Mouse (Mus musculus) heart, adult 2 months (tissue): ENCODE data around the gene Vdac1. TPM values are rescaled to one million over a fixed set of nuclear protein-coding genes. Genes with fewer than 3 reads are reported as not detected.
A peak's percentile ranks its signal among the peaks of the same experiment; 100 is the strongest.
"Not testable (repeated sequence)": the region's sequence is repeated elsewhere in the genome, so short reads cannot be mapped to it uniquely, and the experiment has no call there.

ENCODE experiments used
- DNase-seq, 2 experiments: peaks; one replicate each; pipeline ENCODE4 v3.0.0; 2021
- H3K27ac ChIP-seq: fragments of 200-600 bp; 2 replicates; pipeline ENCODE4 v1.8.1; 2022
- H3K27me3 ChIP-seq: fragments of 200-500 bp; 2 replicates; pipeline ENCODE4 v1.6.1; 2012; ENCODE audit warnings: mild to moderate bottlenecking, low read length, inconsistent platforms, mixed read lengths; ENCODE audit not compliant: control insufficient read depth, insufficient read depth
- H3K36me3 ChIP-seq: fragments of 200-500 bp; 2 replicates; pipeline ENCODE4 v1.6.1; 2012; ENCODE audit warnings: low read length, inconsistent platforms; ENCODE audit not compliant: control insufficient read depth, insufficient read depth
- H3K4me1 ChIP-seq: fragments of 200-500 bp; 2 replicates; pipeline ENCODE4 v1.6.1; 2011; ENCODE audit warnings: low read length; ENCODE audit not compliant: control insufficient read depth, insufficient read depth
- H3K4me3 ChIP-seq: fragments of 200-600 bp; 2 replicates; pipeline ENCODE4 v1.8.1; 2022
- H3K79me2 ChIP-seq: fragments of 200-500 bp; replicated peaks from 2 replicates; pipeline ENCODE4 v1.6.1; 2012; ENCODE audit warnings: mild to moderate bottlenecking, inconsistent platforms, low read length, moderate library complexity, mixed read lengths; ENCODE audit not compliant: control insufficient read depth, insufficient read depth
- H3K9ac ChIP-seq: fragments of 200-500 bp; 2 replicates; pipeline ENCODE4 v1.6.1; 2012; ENCODE audit warnings: low read depth, mild to moderate bottlenecking, control low read depth, inconsistent platforms, low read length, mixed read lengths
- CTCF ChIP-seq: fragments of 200-600 bp; IDR thresholded peaks from 2 replicates; pipeline ENCODE4 v1.8.1; 2022; ENCODE audit warnings: antibody characterized with exemption, mild to moderate bottlenecking, moderate library complexity
- EP300 ChIP-seq: fragments of 200-500 bp; IDR thresholded peaks from 2 replicates; pipeline ENCODE4 v1.6.1; 2011; ENCODE audit warnings: low read depth, low read length, control low read depth; ENCODE audit not compliant: insufficient read depth
- POLR2A ChIP-seq: fragments of 200-500 bp; IDR thresholded peaks from 2 replicates; pipeline ENCODE4 v1.6.1; 2011; ENCODE audit warnings: mild to moderate bottlenecking, low read depth, low read length, control low read depth; ENCODE audit not compliant: insufficient read depth
- WGBS: fragments of 180-500 bp; shearing (Covaris S2); methylation state at CpG from one replicate; pipeline ENCODE4 v1.1.7; 2018; 5-methylcytosine and 5-hydroxymethylcytosine counted together
- intact Hi-C: fragments of 180-260 bp; cut with DNase I; formaldehyde crosslinking; loops from one replicate; pipeline ENCODE4 v1.15.1; 2025
- polyA plus RNA-seq: library from polyadenylated mRNA; depleted of rRNA; stranded (reverse); fragments of >200 nt; gene quantifications from 2 replicates; pipeline ENCODE4 v1.2.3, GENCODE M21; 2012
- total RNA-seq, 2 experiments: library from RNA; stranded (reverse); gene quantifications; 2 replicates each; pipeline ENCODE4 v1.2.3; 2021

Vdac1 gene
- total and polyA plus RNA-seq, 3 experiments: 422 to 1,141 (median 987) TPM

DNA sequence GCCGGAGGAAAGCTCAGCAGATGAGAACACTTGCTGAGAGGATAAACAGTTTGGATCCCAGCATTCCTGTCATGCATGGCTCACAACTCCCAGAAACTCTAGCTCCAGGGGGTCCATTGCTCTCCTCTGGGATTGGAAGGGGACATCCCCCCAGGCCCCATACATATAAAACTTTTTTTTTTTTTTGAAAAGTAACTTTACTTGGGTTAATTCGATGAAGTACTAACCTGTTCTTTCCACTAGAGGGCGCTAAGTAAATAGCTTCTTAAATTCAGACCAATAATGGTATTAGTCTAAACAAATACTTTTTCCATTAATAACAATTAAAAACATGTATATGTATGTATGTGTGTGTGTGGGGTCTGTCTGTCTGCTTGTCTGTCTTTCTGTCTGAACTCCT lies 24.0 kb downstream of the Vdac1 start:
- Histone ChIP-seq H3K27ac (no peak overlapping the region), H3K79me2 (no peaks in the 10 kb centered on the region), H3K4me1 (no peaks in the 10 kb centered on the region), H3K9ac (no peak overlapping the region), H3K27me3 (no peaks in the 10 kb centered on the region), H3K4me3 (no peak overlapping the region), H3K36me3 (peaks cover 13% of the 10 kb centered on the region)
- peak; percentile 84 for TF ChIP-seq CTCF
- no peak for TF ChIP-seq EP300
- intact Hi-C loops: no loop called here
- DNase-seq: no peak
- WGBS: 54% methylated on average over 3 of the region's 3 CpGs

DNA sequence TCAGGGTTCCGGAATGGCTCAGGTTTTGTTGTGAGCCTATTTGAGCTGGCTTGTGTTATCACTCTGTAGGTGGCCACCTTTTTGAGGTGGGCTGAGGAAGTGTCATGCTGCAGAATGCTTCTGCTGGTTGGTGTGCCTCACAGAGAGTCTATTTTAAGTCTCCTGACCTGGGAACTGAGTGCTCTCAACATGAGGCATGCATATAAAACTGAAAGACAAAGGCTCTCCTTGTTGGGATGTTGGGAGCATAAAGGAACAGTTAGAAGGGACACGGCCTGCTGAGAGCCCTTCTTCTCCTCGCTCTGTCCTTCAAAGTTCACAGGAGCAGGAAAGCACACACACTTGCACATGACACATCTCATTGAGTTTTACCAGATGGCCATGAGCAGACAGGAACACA lies 26.2 kb downstream of the Vdac1 start:
- 77% methylated on average over 3 of the region's 3 CpGs for WGBS
- peaks cover 8% of the 10 kb centered on the region for H3K36me3 ChIP-seq
- H3K27me3 ChIP-seq: no peaks in the 10 kb centered on the region
- H3K79me2 ChIP-seq: no peaks in the 10 kb centered on the region
- intact Hi-C loops: no loop called here
- no peak overlapping the region for H3K4me3 ChIP-seq
- no peak for DNase-seq
- H3K27ac ChIP-seq: no peak overlapping the region
- TF ChIP-seq EP300: no peak
- no peak for TF ChIP-seq CTCF
- TF ChIP-seq POLR2A: no peak
- no peaks in the 10 kb centered on the region for H3K4me1 ChIP-seq
- no peak overlapping the region for H3K9ac ChIP-seq

GRCm38 (mm10) chr11:52388150-52388549 lies 27.5 kb downstream of the Vdac1 start:
- TF ChIP-seq POLR2A (no peak), CTCF (no peak), EP300 (no peak)
- intact Hi-C loops: no loop called here
- WGBS: 87% methylated on average over 12 of the region's 12 CpGs
- Histone ChIP-seq H3K9ac (no peak overlapping the region; the same call in 1 of the 2 replicates), H3K36me3 (peaks cover 8% of the 10 kb centered on the region), H3K4me3 (no peak overlapping the region), H3K27ac (no peak overlapping the region), H3K27me3 (no peaks in the 10 kb centered on the region), H3K4me1 (no peaks in the 10 kb centered on the region), H3K79me2 (no peaks in the 10 kb centered on the region)
- no peak for DNase-seq

- H3K4me3 ChIP-seq, H3K36me3 ChIP-seq, H3K27me3 ChIP-seq, intact Hi-C loops, H3K4me1 ChIP-seq, DNase-seq, H3K9ac ChIP-seq, H3K27ac ChIP-seq, H3K79me2 ChIP-seq: not testable (repeated sequence)
- WGBS: 93% methylated on average over 5 of the region's 5 CpGs
Measured at GRCm38 (mm10) chr11:52388979-52389378, 28.3 kb downstream of the Vdac1 start.

DNA sequence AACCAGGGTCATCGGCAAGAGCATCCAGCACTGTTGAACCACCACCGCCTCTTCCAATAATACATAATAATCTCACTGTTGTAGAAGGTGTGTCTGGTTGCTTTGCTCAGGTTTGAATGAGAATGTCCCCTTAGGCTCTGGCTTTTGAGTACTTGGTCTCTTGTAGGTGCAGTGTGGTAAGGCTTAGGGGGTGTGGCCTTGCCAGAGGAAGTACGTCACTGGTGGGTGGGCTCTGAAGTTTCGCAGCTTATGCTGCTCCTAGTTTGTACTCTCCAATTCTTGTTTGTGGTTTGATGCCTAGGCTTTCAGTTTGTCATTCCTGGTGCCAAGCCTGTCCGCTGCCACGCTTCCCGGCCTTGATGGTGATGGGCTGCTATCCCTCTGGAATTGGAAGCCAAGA lies 29.3 kb downstream of the Vdac1 start:
- Histone ChIP-seq H3K4me3 (no peak overlapping the region), H3K27me3 (no peaks in the 10 kb centered on the region), H3K9ac (no peak overlapping the region), H3K36me3 (peaks cover 8% of the 10 kb centered on the region), H3K79me2 (no peaks in the 10 kb centered on the region), H3K4me1 (no peaks in the 10 kb centered on the region), H3K27ac (no peak overlapping the region)
- intact Hi-C loops: no loop called here
- DNase-seq: no peak
- 92% methylated on average over 7 of the region's 7 CpGs for WGBS
- TF ChIP-seq POLR2A (no peak), EP300 (no peak), CTCF (no peak)

DNA sequence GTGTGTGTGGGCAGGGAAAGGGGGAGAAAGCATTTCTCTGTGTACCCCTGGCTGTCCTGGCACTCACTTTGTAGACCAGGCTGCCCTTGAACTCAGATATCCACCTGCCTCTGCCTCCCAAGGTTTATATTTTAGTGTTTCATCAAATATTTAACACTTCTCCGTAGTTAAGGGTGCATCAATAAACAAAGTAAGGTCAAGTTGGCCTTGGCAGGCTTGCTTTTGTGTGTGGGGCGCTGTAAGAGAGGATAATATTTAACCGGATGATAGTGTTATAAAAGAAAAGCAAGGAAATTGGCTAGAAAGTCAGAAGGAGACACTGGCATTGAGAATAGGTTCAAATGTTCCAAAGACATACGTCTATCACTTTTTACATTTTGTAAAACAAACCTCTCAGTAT lies 33.8 kb downstream of the Vdac1 start:
- H3K27me3 ChIP-seq: no peaks in the 10 kb centered on the region
- H3K4me1 ChIP-seq: peaks cover 3% of the 10 kb centered on the region
- intact Hi-C loops: no loop called here
- TF ChIP-seq CTCF (no peak), POLR2A (no peak), EP300 (no peak)
- no peaks in the 10 kb centered on the region for H3K36me3 ChIP-seq
- peaks cover 5% of the 10 kb centered on the region for H3K79me2 ChIP-seq
- H3K4me3 ChIP-seq: no peak overlapping the region
- no peak overlapping the region for H3K9ac ChIP-seq
- no peak overlapping the region for H3K27ac ChIP-seq
- DNase-seq: no peak
- 82% methylated on average over 4 of the region's 4 CpGs for WGBS
